ENCODE assay signal across 30 mouse cellular contexts in genomic region chr11:24301201-24301600, GRCm38 (mm10).
"Had no signal": no experiment of that assay in that cellular context is flagged by ENCODE, and none has a peak within 500 bp of the region (broad histone marks: within the 10 kb centered on the region; RNA-seq: fewer than 3 reads in every experiment).

No protein-coding gene starts in this region.

- H3K4me3 ChIP-seq: limb, embryonic 10.5 days; limb, embryonic 12.5 days; limb, embryonic 13.5 days; limb, embryonic 15.5 days; liver, embryonic 12.5 days; liver, embryonic 13.5 days; liver, embryonic 15.5 days; lung, embryonic 15.5 days; megakaryocyte, embryonic 14.5 days; midbrain, embryonic 10.5 days; midbrain, embryonic 12.5 days; midbrain, embryonic 13.5 days; midbrain, embryonic 15.5 days; myocyte; neural tube, embryonic 12.5 days had no signal

- H3K9ac ChIP-seq: limb, embryonic 12.5 days; limb, embryonic 13.5 days; limb, embryonic 15.5 days; liver, embryonic 12.5 days; liver, embryonic 13.5 days; liver, embryonic 14.5 days; liver, embryonic 15.5 days; liver, postnatal 0 days; lung, embryonic 14.5 days; lung, embryonic 15.5 days; midbrain, embryonic 12.5 days; midbrain, embryonic 13.5 days; midbrain, embryonic 15.5 days; neural tube, embryonic 12.5 days had no signal

- DNase-seq: left cerebral cortex, postnatal 4 days; liver; liver, embryonic 13.5 days; liver, postnatal 0 days; lung, adult 18-20 months; lung, adult 2 months; lung, embryonic 14.5 days; lung, postnatal 10 days; lung, postnatal 14 days; lung, postnatal 36 days; lung, postnatal 4 days had no signal

- ATAC-seq: liver, embryonic 12.5 days; liver, postnatal 0 days; lung, postnatal 0 days; midbrain, embryonic 13.5 days; midbrain, embryonic 15.5 days; midbrain, embryonic 16.5 days had no signal

- H3K9me3 ChIP-seq: limb, embryonic 10.5 days; limb, embryonic 12.5 days; limb, embryonic 13.5 days; limb, embryonic 15.5 days; liver, embryonic 12.5 days; liver, embryonic 13.5 days; liver, embryonic 15.5 days; lung, embryonic 15.5 days; megakaryocyte, embryonic 14.5 days; midbrain, embryonic 10.5 days; midbrain, embryonic 12.5 days; midbrain, embryonic 13.5 days; midbrain, embryonic 15.5 days; neural tube, embryonic 12.5 days had no signal

- H3K27me3 ChIP-seq: limb, embryonic 13.5 days; limb, embryonic 15.5 days; lung, embryonic 15.5 days; midbrain, embryonic 13.5 days; midbrain, embryonic 15.5 days; neural tube, embryonic 12.5 days had no signal

- H3K36me3 ChIP-seq: limb, embryonic 10.5 days; limb, embryonic 12.5 days; limb, embryonic 13.5 days; limb, embryonic 15.5 days; liver, embryonic 12.5 days; liver, embryonic 13.5 days; liver, embryonic 15.5 days; lung, embryonic 15.5 days; midbrain, embryonic 10.5 days; midbrain, embryonic 12.5 days; midbrain, embryonic 13.5 days; midbrain, embryonic 15.5 days; neural tube, embryonic 12.5 days had no signal

- H3K4me2 ChIP-seq: limb, embryonic 12.5 days; limb, embryonic 13.5 days; limb, embryonic 15.5 days; liver, embryonic 11.5 days; liver, embryonic 12.5 days; liver, embryonic 13.5 days; liver, embryonic 15.5 days; lung, embryonic 14.5 days; lung, embryonic 15.5 days; midbrain, embryonic 12.5 days; midbrain, embryonic 13.5 days; midbrain, embryonic 15.5 days; neural tube, embryonic 12.5 days had no signal

- H3K27ac ChIP-seq: limb, embryonic 10.5 days; limb, embryonic 12.5 days; limb, embryonic 13.5 days; limb, embryonic 15.5 days; liver, embryonic 12.5 days; liver, embryonic 13.5 days; liver, embryonic 14.5 days; liver, embryonic 15.5 days; lung, embryonic 15.5 days; macrophage; midbrain, embryonic 10.5 days; midbrain, embryonic 12.5 days; midbrain, embryonic 13.5 days; midbrain, embryonic 15.5 days; neural tube, embryonic 12.5 days had no signal
